Mouse (Mus musculus) brain, embryonic 14.5 days (tissue): ENCODE results near the gene Pgap3.

Experiments
- CTCF ChIP-seq: fragments of 200-500 bp; IDR thresholded peaks from 2 replicates; pipeline ENCODE4 v1.5.1; 2012; ENCODE audit warnings: inconsistent platforms, mild to moderate bottlenecking, moderate library complexity, borderline replicate concordance; ENCODE audit not compliant: insufficient read depth, insufficient read length; ENCODE audit errors: extremely low read depth
- POLR2A ChIP-seq: fragments of 200-500 bp; IDR thresholded peaks from 2 replicates; pipeline ENCODE4 v1.6.1; 2012; ENCODE audit warnings: mild to moderate bottlenecking, inconsistent platforms, borderline replicate concordance; ENCODE audit not compliant: poor library complexity, insufficient read depth, insufficient read length, severe bottlenecking; ENCODE audit errors: extremely low read depth

GRCm38 (mm10) chr11:98370588-98370987, 29.7 kb downstream of the Pgap3 start:
- TF ChIP-seq CTCF, result no peak
- TF ChIP-seq POLR2A, result no peak
